Mouse (Mus musculus) kidney, adult 2 months (tissue): Measurements from ENCODE around the gene Etv5. TPM values are rescaled to one million over a fixed set of nuclear protein-coding genes. Genes with fewer than 3 reads are reported as not detected.

ENCODE experiments used
- DNase-seq: peaks from one replicate; pipeline ENCODE4 v3.0.0; 2021
- H3K27ac ChIP-seq: fragments of 200-500 bp; 2 replicates; pipeline ENCODE4 v1.5.1; 2012; ENCODE audit warnings: low read depth, low read length, control low read depth, inconsistent platforms; ENCODE audit not compliant: insufficient read depth
- H3K27me3 ChIP-seq: fragments of 200-500 bp; replicated peaks from 2 replicates; pipeline ENCODE4 v1.6.1; 2012; ENCODE audit warnings: mild to moderate bottlenecking, moderate library complexity, low read length, inconsistent platforms; ENCODE audit not compliant: control insufficient read depth, insufficient read depth
- H3K36me3 ChIP-seq: fragments of 200-500 bp; 2 replicates; pipeline ENCODE4 v1.6.1; 2012; ENCODE audit warnings: mild to moderate bottlenecking, moderate library complexity, low read length, inconsistent platforms; ENCODE audit not compliant: control insufficient read depth, insufficient read depth
- H3K4me1 ChIP-seq: fragments of 200-500 bp; 2 replicates; pipeline ENCODE4 v1.6.1; 2011; ENCODE audit warnings: low read length; ENCODE audit not compliant: control insufficient read depth, insufficient read depth
- H3K4me3 ChIP-seq: fragments of 200-500 bp; 2 replicates; pipeline ENCODE4 v1.5.1; 2011; ENCODE audit warnings: mild to moderate bottlenecking, low read depth, low read length, control low read depth; ENCODE audit not compliant: insufficient read depth
- CTCF ChIP-seq: fragments of 200-500 bp; conservative IDR thresholded peaks from 2 replicates; pipeline ENCODE4 v1.5.1; 2011; ENCODE audit warnings: low read depth, mild to moderate bottlenecking, control low read depth, low read length, moderate library complexity, mixed read lengths; ENCODE audit not compliant: insufficient read depth, insufficient read length
- POLR2A ChIP-seq: fragments of 200-500 bp; IDR thresholded peaks from one replicate; pipeline ENCODE4 v1.6.1; 2011; ENCODE audit warnings: low read depth, low read length, control low read depth
- WGBS: fragments of 180-500 bp; shearing (Covaris S2); methylation state at CpG from one replicate; pipeline ENCODE4 v1.1.7; 2018; 5-methylcytosine and 5-hydroxymethylcytosine counted together
- polyA plus RNA-seq: library from polyadenylated mRNA; depleted of rRNA; stranded (reverse); fragments of >200 nt; gene quantifications from 2 replicates; pipeline ENCODE4 v1.2.3, GENCODE M21; 2012

The Etv5 gene
- polyA plus RNA-seq, 1 experiment = 19.7 TPM

DNA sequence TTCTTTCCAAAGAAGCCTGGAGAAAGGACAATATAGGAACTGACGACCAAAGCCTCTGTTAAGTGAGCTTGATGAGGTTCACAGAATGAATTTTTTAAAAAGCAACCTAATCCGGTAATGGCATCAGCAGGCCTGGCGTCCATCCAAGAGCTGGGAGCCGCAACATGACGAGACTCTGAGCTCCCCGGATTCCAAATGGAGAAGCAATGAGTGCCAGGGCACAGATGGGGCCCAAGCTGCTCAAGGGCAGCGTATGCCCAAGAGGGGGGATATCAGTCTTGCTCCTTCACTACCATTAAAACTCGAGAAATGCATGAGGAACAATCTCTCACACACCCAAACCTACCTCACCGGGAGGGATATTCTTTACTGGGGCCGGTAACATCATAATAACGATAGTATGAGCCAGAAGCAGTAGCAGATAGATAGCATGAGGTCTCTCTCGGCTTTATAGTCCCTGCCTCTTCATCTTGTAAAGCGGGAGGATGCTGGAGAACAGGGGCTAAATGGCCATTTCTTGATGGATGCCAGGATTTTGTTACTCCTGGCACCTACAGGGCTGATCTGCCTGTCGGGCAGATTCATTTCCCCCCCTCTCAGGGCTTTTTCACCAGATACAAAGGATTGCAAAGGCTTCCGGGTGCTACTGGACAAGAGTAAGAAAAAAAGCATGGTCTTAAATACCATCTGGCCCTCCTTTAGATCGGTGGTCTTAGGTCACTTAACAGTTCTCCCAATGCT is 9.1 kb downstream of the Etv5 start:
- TF ChIP-seq CTCF (no peak), POLR2A (no peak)
- no peaks in the 10 kb centered on the region for H3K36me3 ChIP-seq
- H3K4me1 ChIP-seq = peaks cover 7% of the 10 kb centered on the region; the same call in 1 of the 2 replicates
- no peak for DNase-seq
- no peak overlapping the region for H3K4me3 ChIP-seq
- 71% methylated on average over 16 of the region's 16 CpGs for WGBS
- no peak overlapping the region for H3K27ac ChIP-seq
- no peaks in the 10 kb centered on the region for H3K27me3 ChIP-seq

DNA sequence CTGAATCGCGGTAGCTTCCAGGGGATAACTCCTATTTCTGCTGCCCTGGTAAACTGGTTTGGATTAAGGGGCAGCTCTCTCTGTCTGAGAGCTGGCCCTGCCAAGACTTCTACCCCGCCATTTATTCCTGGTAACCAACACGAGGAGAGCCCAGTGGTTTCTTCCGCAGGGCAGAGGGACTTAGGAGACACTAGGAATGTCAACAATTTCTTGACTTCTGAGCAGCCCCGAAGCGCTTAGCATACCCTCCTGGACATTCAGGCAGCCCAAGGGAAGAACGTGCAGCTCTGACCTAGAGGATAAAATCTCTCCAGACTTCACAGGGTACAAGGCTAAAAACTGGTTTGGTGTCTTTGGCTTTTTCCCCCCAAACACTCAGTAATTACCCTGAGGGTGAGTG is 10.1 kb downstream of the Etv5 start:
- H3K36me3 ChIP-seq = no peaks in the 10 kb centered on the region
- no peak for TF ChIP-seq CTCF
- no peak for TF ChIP-seq POLR2A
- no peak overlapping the region for H3K4me3 ChIP-seq
- H3K27ac ChIP-seq = no peak overlapping the region
- peaks cover 7% of the 10 kb centered on the region; the same call in 1 of the 2 replicates for H3K4me1 ChIP-seq
- H3K27me3 ChIP-seq = no peaks in the 10 kb centered on the region
- WGBS = 23% methylated on average over 8 of the region's 8 CpGs
- DNase-seq = no peak

DNA sequence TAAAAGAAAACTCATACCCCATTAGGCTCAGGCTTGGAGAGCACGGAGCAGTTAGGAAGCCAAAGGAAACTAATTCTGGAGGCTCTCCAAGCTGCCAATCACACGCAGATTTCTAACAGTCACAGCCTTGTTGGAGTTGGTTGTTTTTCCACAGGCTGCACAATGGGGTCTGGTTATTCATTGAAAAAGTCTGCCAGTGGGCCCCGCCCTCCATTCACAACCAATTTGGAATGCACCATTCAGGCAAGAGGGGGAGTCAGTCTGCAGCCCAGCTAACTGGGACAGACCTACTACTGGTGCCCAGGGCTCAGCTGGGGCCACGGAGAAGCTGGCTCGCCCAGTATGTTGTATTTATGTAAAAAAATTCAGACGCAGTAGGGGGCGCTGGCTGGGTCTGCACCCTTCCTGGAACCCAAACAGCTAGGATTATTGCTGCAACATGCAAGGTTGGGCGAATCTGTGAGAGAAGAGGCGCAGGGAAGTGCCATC is 10.6 kb downstream of the Etv5 start:
- DNase-seq = peak; percentile 96
- Histone ChIP-seq H3K4me3 (no peak overlapping the region), H3K4me1 (peaks cover 7% of the 10 kb centered on the region; the same call in 1 of the 2 replicates), H3K27ac (no peak overlapping the region), H3K36me3 (no peaks in the 10 kb centered on the region), H3K27me3 (no peaks in the 10 kb centered on the region)
- 9% methylated on average over 9 of the region's 9 CpGs for WGBS
- TF ChIP-seq POLR2A = no peak
- peak; percentile 41 for TF ChIP-seq CTCF

DNA sequence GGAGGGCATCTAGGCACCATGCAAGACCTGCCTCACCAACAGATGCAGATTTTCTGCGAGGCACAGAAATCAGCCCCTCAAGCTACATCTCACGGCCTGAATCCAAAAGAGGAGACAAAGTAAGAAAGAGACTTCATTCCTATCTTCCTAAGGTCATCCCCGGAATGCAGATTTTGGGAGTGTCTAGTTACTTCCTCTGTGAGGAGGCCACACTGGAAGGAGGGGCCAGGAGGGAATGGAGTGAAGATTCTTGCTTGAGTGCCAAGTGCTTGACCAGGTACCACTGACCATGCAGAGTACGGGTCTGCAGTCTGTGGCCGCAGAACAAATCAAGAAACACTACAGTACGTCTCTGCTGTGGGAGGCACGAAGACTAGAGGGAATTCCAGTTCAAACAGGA is 12.7 kb downstream of the Etv5 start:
- WGBS = 72% methylated on average over 7 of the region's 7 CpGs

DNA sequence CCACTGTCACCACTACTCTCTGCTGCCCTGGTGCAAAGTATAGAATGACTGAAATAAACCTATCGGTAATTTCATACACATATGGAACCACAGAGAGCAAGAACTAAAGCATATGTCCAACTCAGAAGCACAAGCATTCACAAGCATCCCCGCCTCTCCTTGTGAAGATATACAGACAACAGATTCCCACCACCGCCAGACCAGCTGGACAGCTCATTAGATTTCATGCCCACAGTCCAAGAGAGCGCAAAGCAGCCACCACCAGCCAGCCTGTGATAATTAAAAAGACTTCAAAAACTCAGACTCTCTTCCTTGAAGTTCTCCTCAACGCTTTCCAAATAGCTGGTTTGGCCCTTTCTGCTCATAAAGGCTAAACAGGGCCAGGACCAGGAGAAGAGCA is 17.3 kb downstream of the Etv5 start:
- 82% methylated on average over 5 of the region's 5 CpGs for WGBS

More for the DNA sequence above, 12.7 kb downstream of the Etv5 start:
- H3K4me3 ChIP-seq = no peak overlapping the region
- H3K27ac ChIP-seq = no peak overlapping the region
- DNase-seq = no peak
- H3K36me3 ChIP-seq = no peaks in the 10 kb centered on the region
- peaks cover 7% of the 10 kb centered on the region; the same call in 1 of the 2 replicates for H3K4me1 ChIP-seq
- H3K27me3 ChIP-seq = no peaks in the 10 kb centered on the region
- TF ChIP-seq POLR2A (no peak), CTCF (no peak)

DNA sequence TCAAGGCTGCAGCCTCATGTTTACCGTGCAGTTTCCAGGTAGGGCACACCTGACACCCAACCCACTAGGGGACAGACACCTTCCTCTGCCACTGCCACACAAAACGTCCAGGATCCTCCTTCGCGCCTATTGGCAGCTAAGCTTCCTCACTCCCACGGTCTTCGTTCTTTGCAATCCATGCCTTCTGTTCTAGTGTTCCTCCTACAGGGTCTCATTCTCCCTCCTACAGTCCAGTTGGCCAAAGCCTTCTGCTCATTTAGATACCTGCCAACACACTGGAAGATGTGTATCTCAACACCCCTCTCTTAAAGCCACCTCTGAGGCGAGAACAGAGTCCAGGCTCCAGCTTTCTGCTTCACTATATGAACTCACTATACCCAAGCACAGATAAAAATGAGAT is 21.6 kb downstream of the Etv5 start:
- 90% methylated on average over 7 of the region's 7 CpGs for WGBS
- H3K27ac ChIP-seq = no peak overlapping the region
- no peak for DNase-seq
- H3K36me3 ChIP-seq = no peaks in the 10 kb centered on the region
- no peak overlapping the region for H3K4me3 ChIP-seq
- no peaks in the 10 kb centered on the region for H3K4me1 ChIP-seq
- TF ChIP-seq CTCF (no peak), POLR2A (no peak)
- H3K27me3 ChIP-seq = no peaks in the 10 kb centered on the region

More for the DNA sequence above, 17.3 kb downstream of the Etv5 start:
- Histone ChIP-seq H3K27ac (no peak overlapping the region), H3K4me1 (no peaks in the 10 kb centered on the region), H3K27me3 (no peaks in the 10 kb centered on the region), H3K36me3 (no peaks in the 10 kb centered on the region), H3K4me3 (no peak overlapping the region)
- DNase-seq = no peak
- no peak for TF ChIP-seq POLR2A
- no peak for TF ChIP-seq CTCF

DNA sequence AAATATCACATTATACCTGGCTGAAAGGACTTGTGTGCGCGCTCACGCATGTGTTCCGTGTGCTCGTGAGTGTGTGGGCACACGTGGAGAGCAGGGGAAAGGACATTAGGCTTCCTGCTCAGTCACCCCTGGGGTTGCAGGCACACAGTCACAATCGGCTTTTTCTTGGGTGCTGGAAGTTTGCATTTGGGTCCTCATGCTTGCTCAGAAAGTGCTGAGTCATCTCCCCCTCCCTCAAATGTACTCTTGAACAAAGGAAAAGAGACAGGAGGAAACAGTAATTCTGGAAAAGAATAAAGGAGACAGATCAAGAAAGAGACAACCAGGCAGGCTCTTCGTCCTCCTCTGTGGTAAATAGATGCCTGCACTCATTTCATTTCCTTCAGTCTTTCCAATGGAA is 22.5 kb downstream of the Etv5 start:
- DNase-seq = no peak
- H3K4me1 ChIP-seq = no peaks in the 10 kb centered on the region
- WGBS = 86% methylated on average over 8 of the region's 8 CpGs
- no peak overlapping the region for H3K4me3 ChIP-seq
- no peaks in the 10 kb centered on the region for H3K27me3 ChIP-seq
- TF ChIP-seq POLR2A (no peak), CTCF (no peak)
- no peaks in the 10 kb centered on the region for H3K36me3 ChIP-seq
- no peak overlapping the region for H3K27ac ChIP-seq
